Mouse (Mus musculus): Measurements from ENCODE around the gene Anxa5. TPM values are rescaled to one million over a fixed set of nuclear protein-coding genes. Genes with fewer than 3 reads are reported as not detected.

The Anxa5 gene
- polyA plus RNA-seq, 1 experiment from 2014 or later = 375 TPM

- peaks cover 70% of the 10 kb centered on the region for H3K4me1 ChIP-seq
- ATAC-seq (ENCODE audit: extremely low read depth, insufficient number of reproducible peaks, low FRiP score, low TSS enrichment) = no peak
- no peaks in the 10 kb centered on the region for H3K27me3 ChIP-seq (replicated peaks)
- no peaks in the 10 kb centered on the region for H3K9me3 ChIP-seq
- H3K36me3 ChIP-seq = peaks cover 4% of the 10 kb centered on the region; the same call in 1 of the 2 replicates
- peak overlapping the region; percentile 39 for H3K4me2 ChIP-seq
- 92% methylated on average over 5 of the region's 5 CpGs for WGBS
- no peak overlapping the region for H3K4me3 ChIP-seq
- no peak overlapping the region for H3K27ac ChIP-seq (replicated peaks)
- no peak overlapping the region for H3K9ac ChIP-seq
Measured at GRCm38 (mm10) chr3:36473222-36473621, 2.5 kb downstream of the Anxa5 start.

GRCm38 (mm10) chr3:36471856-36472255 lies 3.8 kb downstream of the Anxa5 start:
- ATAC-seq (ENCODE audit: extremely low read depth, insufficient number of reproducible peaks, low FRiP score, low TSS enrichment) = no peak
- Histone ChIP-seq H3K4me3 (peak overlapping the region; percentile 14), H3K9me3 (no peaks in the 10 kb centered on the region), H3K36me3 (peaks cover 4% of the 10 kb centered on the region; the same call in 1 of the 2 replicates), H3K4me2 (peak overlapping the region; percentile 38), H3K4me1 (peaks cover 76% of the 10 kb centered on the region), H3K27ac (replicated peaks) (no peak overlapping the region), H3K9ac (no peak overlapping the region), H3K27me3 (replicated peaks) (no peaks in the 10 kb centered on the region)
- 47% methylated on average over 4 of the region's 4 CpGs for WGBS

GRCm38 (mm10) chr3:36468871-36469270 lies 6.8 kb downstream of the Anxa5 start:
- 58% methylated on average over 2 of the region's 2 CpGs for WGBS
- peaks cover 78% of the 10 kb centered on the region for H3K4me1 ChIP-seq
- no peak overlapping the region for H3K27ac ChIP-seq (replicated peaks)
- no peak overlapping the region for H3K4me3 ChIP-seq
- H3K27me3 ChIP-seq (replicated peaks) = no peaks in the 10 kb centered on the region
- no peaks in the 10 kb centered on the region for H3K9me3 ChIP-seq
- no peak overlapping the region for H3K9ac ChIP-seq
- ATAC-seq (ENCODE audit: extremely low read depth, insufficient number of reproducible peaks, low FRiP score, low TSS enrichment) = no peak
- peaks cover 16% of the 10 kb centered on the region for H3K36me3 ChIP-seq
- H3K4me2 ChIP-seq = no peak overlapping the region

- peaks cover 24% of the 10 kb centered on the region for H3K36me3 ChIP-seq
- peaks cover 67% of the 10 kb centered on the region for H3K4me1 ChIP-seq
- no peak overlapping the region for H3K9ac ChIP-seq
- H3K27me3 ChIP-seq (replicated peaks) = no peaks in the 10 kb centered on the region
- H3K4me3 ChIP-seq = no peak overlapping the region
- H3K27ac ChIP-seq (replicated peaks) = no peak overlapping the region
- no peak overlapping the region for H3K4me2 ChIP-seq
- ATAC-seq (ENCODE audit: extremely low read depth, insufficient number of reproducible peaks, low FRiP score, low TSS enrichment) = no peak
- WGBS = 69% methylated on average over 7 of the region's 7 CpGs
- H3K9me3 ChIP-seq = no peaks in the 10 kb centered on the region
Measured at GRCm38 (mm10) chr3:36467632-36468031, 8.1 kb downstream of the Anxa5 start.

- WGBS = 64% methylated on average over 7 of the region's 7 CpGs
- no peak overlapping the region for H3K9ac ChIP-seq
- H3K4me2 ChIP-seq = no peak overlapping the region
- no peaks in the 10 kb centered on the region for H3K9me3 ChIP-seq
- H3K4me3 ChIP-seq = no peak overlapping the region
- H3K27ac ChIP-seq (replicated peaks) = no peak overlapping the region
- no peak for ATAC-seq (ENCODE audit: extremely low read depth, insufficient number of reproducible peaks, low FRiP score, low TSS enrichment)
- peaks cover 46% of the 10 kb centered on the region for H3K4me1 ChIP-seq
- no peaks in the 10 kb centered on the region for H3K27me3 ChIP-seq (replicated peaks)
- H3K36me3 ChIP-seq = peaks cover 44% of the 10 kb centered on the region
Measured at GRCm38 (mm10) chr3:36465538-36465937, 10.2 kb downstream of the Anxa5 start.

GRCm38 (mm10) chr3:36462348-36462747 lies 13.3 kb downstream of the Anxa5 start:
- WGBS = 36% methylated on average over 1 of the region's 1 CpGs
- ATAC-seq (ENCODE audit: extremely low read depth, insufficient number of reproducible peaks, low FRiP score, low TSS enrichment) = no peak

GRCm38 (mm10) chr3:36461819-36462218 lies 13.9 kb downstream of the Anxa5 start:
- Histone ChIP-seq H3K27me3 (replicated peaks) (no peaks in the 10 kb centered on the region), H3K4me1 (peaks cover 15% of the 10 kb centered on the region; the same call in 1 of the 2 replicates), H3K27ac (replicated peaks) (no peak overlapping the region), H3K4me2 (no peak overlapping the region), H3K9ac (no peak overlapping the region), H3K9me3 (no peaks in the 10 kb centered on the region), H3K36me3 (peaks cover 80% of the 10 kb centered on the region), H3K4me3 (no peak overlapping the region)
- 84% methylated on average over 5 of the region's 5 CpGs for WGBS
- no peak for ATAC-seq (ENCODE audit: extremely low read depth, insufficient number of reproducible peaks, low FRiP score, low TSS enrichment)

More at GRCm38 (mm10) chr3:36462348-36462747, 13.3 kb downstream of the Anxa5 start:
- no peaks in the 10 kb centered on the region for H3K27me3 ChIP-seq (replicated peaks)
- no peaks in the 10 kb centered on the region for H3K9me3 ChIP-seq
- H3K4me3 ChIP-seq = no peak overlapping the region
- H3K4me1 ChIP-seq = peaks cover 21% of the 10 kb centered on the region
- no peak overlapping the region for H3K27ac ChIP-seq (replicated peaks)
- H3K36me3 ChIP-seq = peaks cover 75% of the 10 kb centered on the region
- no peak overlapping the region for H3K4me2 ChIP-seq
- no peak overlapping the region for H3K9ac ChIP-seq

- H3K27ac ChIP-seq (replicated peaks) = no peak overlapping the region
- peaks cover 89% of the 10 kb centered on the region for H3K36me3 ChIP-seq
- no peaks in the 10 kb centered on the region for H3K27me3 ChIP-seq (replicated peaks)
- ATAC-seq (ENCODE audit: extremely low read depth, insufficient number of reproducible peaks, low FRiP score, low TSS enrichment) = no peak
- WGBS = 86% methylated on average over 7 of the region's 7 CpGs
- peaks cover 5% of the 10 kb centered on the region; the same call in 1 of the 2 replicates for H3K4me1 ChIP-seq
- H3K9ac ChIP-seq = no peak overlapping the region
- H3K4me3 ChIP-seq = no peak overlapping the region
- no peak overlapping the region for H3K4me2 ChIP-seq
- H3K9me3 ChIP-seq = no peaks in the 10 kb centered on the region
Measured at GRCm38 (mm10) chr3:36460717-36461116, 15.0 kb downstream of the Anxa5 start.

- Histone ChIP-seq H3K4me1 (peaks cover 5% of the 10 kb centered on the region), H3K9me3 (no peaks in the 10 kb centered on the region), H3K27me3 (replicated peaks) (no peaks in the 10 kb centered on the region), H3K4me2 (no peak overlapping the region), H3K9ac (no peak overlapping the region), H3K36me3 (peaks cover 94% of the 10 kb centered on the region), H3K27ac (replicated peaks) (no peak overlapping the region), H3K4me3 (no peak overlapping the region)
- ATAC-seq (ENCODE audit: extremely low read depth, insufficient number of reproducible peaks, low FRiP score, low TSS enrichment) = no peak
- 76% methylated on average over 3 of the region's 3 CpGs for WGBS
Measured at GRCm38 (mm10) chr3:36455566-36455965, 20.1 kb downstream of the Anxa5 start.

GRCm38 (mm10) chr3:36455124-36455523 lies 20.6 kb downstream of the Anxa5 start:
- Histone ChIP-seq H3K4me2 (no peak overlapping the region), H3K4me3 (no peak overlapping the region), H3K9me3 (no peaks in the 10 kb centered on the region), H3K4me1 (peaks cover 9% of the 10 kb centered on the region), H3K9ac (no peak overlapping the region), H3K27ac (replicated peaks) (no peak overlapping the region), H3K36me3 (peaks cover 95% of the 10 kb centered on the region), H3K27me3 (replicated peaks) (no peaks in the 10 kb centered on the region)
- 86% methylated on average over 8 of the region's 8 CpGs for WGBS
- no peak for ATAC-seq (ENCODE audit: extremely low read depth, insufficient number of reproducible peaks, low FRiP score, low TSS enrichment)

- Histone ChIP-seq H3K9ac (no peak overlapping the region), H3K27me3 (replicated peaks) (no peaks in the 10 kb centered on the region), H3K27ac (replicated peaks) (no peak overlapping the region), H3K36me3 (peaks cover 95% of the 10 kb centered on the region), H3K4me2 (no peak overlapping the region), H3K9me3 (no peaks in the 10 kb centered on the region), H3K4me1 (peaks cover 26% of the 10 kb centered on the region), H3K4me3 (no peak overlapping the region)
- 84% methylated on average over 1 of the region's 1 CpGs for WGBS
- ATAC-seq (ENCODE audit: extremely low read depth, insufficient number of reproducible peaks, low FRiP score, low TSS enrichment) = no peak
Measured at GRCm38 (mm10) chr3:36452502-36452901, 23.2 kb downstream of the Anxa5 start.

- Histone ChIP-seq H3K4me2 (0 out of 2 replicates have a peak overlapping the region, but pooled peaks have one; percentile 4), H3K27me3 (replicated peaks) (no peaks in the 10 kb centered on the region), H3K27ac (replicated peaks) (peak overlapping the region; percentile 88), H3K9ac (peak overlapping the region; percentile 37), H3K4me3 (no peak overlapping the region), H3K36me3 (peaks cover 75% of the 10 kb centered on the region), H3K4me1 (peaks cover 40% of the 10 kb centered on the region), H3K9me3 (no peaks in the 10 kb centered on the region)
- 22% methylated on average over 20 of the region's 20 CpGs for WGBS
- no peak for ATAC-seq (ENCODE audit: extremely low read depth, insufficient number of reproducible peaks, low FRiP score, low TSS enrichment)
Measured at GRCm38 (mm10) chr3:36449292-36450165, 26.2 kb downstream of the Anxa5 start.

Measured in heart, embryonic 13.5 days (tissue).